Mouse (Mus musculus): ENCODE data around the gene Tsc1.

The Tsc1 gene

GRCm38 (mm10) chr2:28723912-28724311 is 82.9 kb downstream of the Tsc1 start:
- in situ Hi-C loops (cut with MboI; ENCODE audit: low sequenced_read_pairs): no loop called here

GRCm38 (mm10) chr2:28727786-28728404 is 86.9 kb downstream of the Tsc1 start:
- in situ Hi-C loops (cut with MboI; ENCODE audit: low sequenced_read_pairs): no loop called here

GRCm38 (mm10) chr2:28730676-28731075 is 89.6 kb downstream of the Tsc1 start:
- in situ Hi-C loops (cut with MboI; ENCODE audit: low sequenced_read_pairs): no loop called here

GRCm38 (mm10) chr2:28737112-28737511 is 96.1 kb downstream of the Tsc1 start:
- in situ Hi-C loops (cut with MboI; ENCODE audit: low sequenced_read_pairs): no loop called here

- in situ Hi-C loops (cut with MboI; ENCODE audit: low sequenced_read_pairs): no loop called here
Measured at GRCm38 (mm10) chr2:28740159-28740558, 99.1 kb downstream of the Tsc1 start.

All from CH12F3 (cell line).